Mouse (Mus musculus): ENCODE results near the gene Tmem41a. TPM values are rescaled to one million over a fixed set of nuclear protein-coding genes. Genes with fewer than 3 reads are reported as not detected.

Gene Tmem41a
- 19.8 and 25.1 TPM in 2 replicates for polyA plus RNA-seq (2021; fragmentation: Nextera tagmentation)
- long read RNA-seq, experiment 1, transcript Tmem41a-201 (5 exons, 1,360 nt), result major isoform, 29 of 34 reads
- long read RNA-seq, experiment 1, partial matches to known transcripts, result 0 of 34 reads
- long read RNA-seq, experiment 1, other reads (novel, unspliced or antisense), result 1 of 34 reads
- long read RNA-seq, experiment 2, transcript Tmem41a-201 (5 exons, 1,360 nt), result major isoform, 17 of 25 reads
- long read RNA-seq, experiment 2, partial matches to known transcripts, result 5 of 25 reads
- long read RNA-seq, experiment 2, other reads (novel, unspliced or antisense), result 1 of 25 reads

DNA sequence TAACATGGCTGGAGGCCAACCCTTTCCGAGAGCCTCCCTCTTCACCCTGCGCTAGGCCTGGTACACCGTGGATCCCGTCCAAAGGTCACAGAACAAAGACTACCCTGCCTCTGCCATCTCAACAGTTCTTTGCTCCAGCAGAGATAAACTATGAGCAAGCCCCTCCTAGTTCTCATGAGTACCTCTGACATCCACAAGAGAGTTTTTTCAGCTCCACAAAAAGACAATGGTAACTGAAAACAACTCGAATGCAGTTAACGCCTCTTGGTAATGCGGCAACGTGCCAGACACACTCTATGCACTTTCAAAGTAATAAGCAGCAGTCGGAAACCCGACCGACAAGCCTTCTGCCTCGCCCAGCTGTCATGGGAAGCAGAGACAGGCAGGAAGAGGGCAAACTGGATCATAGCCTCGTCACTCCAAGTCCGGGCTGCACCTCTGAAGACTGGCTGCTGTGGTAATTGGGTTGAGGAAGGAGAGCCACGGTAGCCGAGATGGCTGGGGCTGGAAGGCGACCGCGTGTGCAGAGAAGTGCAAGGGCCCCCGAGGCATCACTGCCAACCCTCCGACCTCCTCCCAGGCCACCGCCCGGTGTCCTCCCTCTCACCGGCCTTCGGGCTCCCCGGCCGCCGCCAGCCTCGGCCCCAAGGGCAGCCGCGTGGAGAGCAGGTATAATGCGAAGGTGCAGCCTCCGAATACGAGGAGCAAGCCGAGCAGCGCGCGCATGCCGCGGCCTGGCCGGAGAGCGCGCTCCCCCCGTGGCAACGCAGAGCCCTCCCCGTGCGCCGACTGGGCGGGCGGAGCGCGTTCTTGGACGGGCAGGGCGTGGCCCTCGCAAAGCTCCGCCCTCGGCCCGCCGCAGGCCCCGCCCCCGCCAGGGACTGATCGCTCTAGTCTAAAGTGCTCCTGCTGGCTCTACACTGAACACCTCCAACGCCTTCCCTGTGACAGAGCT lies at the start of gene Tmem41a:
Tmem41a (minus strand) TSS at position 792 of the 955 bp plus-strand sequence.

DNA sequence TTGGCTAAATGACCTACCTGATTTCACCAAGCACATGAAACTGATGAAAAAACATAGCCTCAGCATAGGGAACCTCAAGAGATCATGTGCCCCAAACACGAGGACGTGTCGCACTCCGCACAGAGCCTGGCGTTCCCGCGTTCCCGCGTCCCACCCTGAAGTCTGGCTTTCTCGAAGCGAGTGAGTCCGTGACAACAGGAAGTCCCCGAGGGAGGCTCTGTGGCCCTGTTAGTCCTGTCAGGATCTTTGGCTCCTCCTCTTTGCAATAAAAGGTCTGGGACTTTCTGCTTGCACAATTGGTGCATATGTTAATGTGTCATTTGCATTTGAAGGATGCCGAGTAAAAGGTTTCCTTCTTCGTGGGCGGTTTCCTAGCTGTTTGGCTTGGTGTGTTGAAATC lies 48.0 kb upstream of the Tmem41a start, which contains the start of gene Liph:
Liph (minus strand) TSS at position 360 of the 400 bp plus-strand sequence.

Other genes with a start within 250 kb of the Tmem41a start
- 1.0 and 1.6 TPM in 2 replicates for gene Ehhadh, start 159.7 kb downstream of the Tmem41a start, polyA plus RNA-seq (2021; fragmentation: Nextera tagmentation)
- 2.4 and 2.8 TPM in 2 replicates for gene Map3k13, start 153.2 kb downstream of the Tmem41a start, polyA plus RNA-seq (2021; fragmentation: Nextera tagmentation)
- 0.33 and 0.64 TPM in 2 replicates for gene Liph, start 48.1 kb upstream of the Tmem41a start, polyA plus RNA-seq (2021; fragmentation: Nextera tagmentation)
- 16.4 and 36.4 TPM in 2 replicates for gene Senp2, start 61.9 kb upstream of the Tmem41a start, polyA plus RNA-seq (2021; fragmentation: Nextera tagmentation)
- 0.48 and 0.65 TPM in 2 replicates for gene Igf2bp2, start 215.7 kb upstream of the Tmem41a start, polyA plus RNA-seq (2021; fragmentation: Nextera tagmentation)